Mouse (Mus musculus) midbrain, embryonic 11.5 days (tissue): Measurements from ENCODE around the gene Ccdc58. TPM values are rescaled to one million over a fixed set of nuclear protein-coding genes. Genes with fewer than 3 reads are reported as not detected.

ENCODE experiments used
- ATAC-seq: fragments of 200-750 bp; cut with Nextera tagmentation; 2 replicates; pipeline ENCODE4 v1.8.0; 2017; ENCODE audit warnings: moderate TSS enrichment, moderate library complexity; ENCODE audit not compliant: low FRiP score
- DNase-seq: peaks from one replicate; pipeline ENCODE4 v3.0.0; 2015; ENCODE audit warnings: low spot score; ENCODE audit errors: missing footprints
- H3K27ac ChIP-seq: fragments of 300-500 bp; sonication (generic); 2 replicates; pipeline ENCODE4 v1.5.1; 2014; ENCODE audit warnings: low read depth, low read length
- H3K27me3 ChIP-seq: fragments of 300-500 bp; sonication (generic); 2 replicates; pipeline ENCODE4 v1.6.1; 2014; ENCODE audit warnings: mild to moderate bottlenecking, low read length, moderate library complexity, mixed read lengths; ENCODE audit not compliant: control insufficient read depth, insufficient read depth
- H3K36me3 ChIP-seq: fragments of 300-500 bp; sonication (generic); 2 replicates; pipeline ENCODE4 v1.6.1; 2014; ENCODE audit warnings: mild to moderate bottlenecking, low read length, moderate library complexity, mixed read lengths; ENCODE audit not compliant: control insufficient read depth, insufficient read depth
- H3K4me1 ChIP-seq: fragments of 300-500 bp; sonication (generic); 2 replicates; pipeline ENCODE4 v1.6.1; 2014; ENCODE audit warnings: low read length; ENCODE audit not compliant: control insufficient read depth, insufficient read depth
- H3K4me2 ChIP-seq: fragments of 300-500 bp; sonication (generic); 2 replicates; pipeline ENCODE4 v1.6.1; 2014; ENCODE audit warnings: mild to moderate bottlenecking, moderate library complexity
- H3K4me3 ChIP-seq: fragments of 300-500 bp; sonication (generic); 2 replicates; pipeline ENCODE4 v1.5.1; 2014; ENCODE audit warnings: low read depth, low read length
- H3K9ac ChIP-seq: fragments of 300-500 bp; sonication (generic); 2 replicates; pipeline ENCODE4 v1.6.1; 2014; ENCODE audit warnings: low read length
- H3K9me3 ChIP-seq: fragments of 300-500 bp; sonication (generic); 2 replicates; pipeline ENCODE4 v1.6.1; 2016; ENCODE audit warnings: low read length; ENCODE audit not compliant: control insufficient read depth
- WGBS: fragments of 180-500 bp; shearing (Covaris S2); extraction: QIAGEN DNeasy Blood & Tissue Kit; methylation state at CpG from one replicate; pipeline ENCODE4 v1.1.7; 2014; 5-methylcytosine and 5-hydroxymethylcytosine counted together
- polyA plus RNA-seq: library from polyadenylated mRNA; unstranded; fragments of >200 nt; fragmentation: Nextera tagmentation; extraction: Ambion mirVana; gene quantifications from 2 replicates; pipeline ENCODE4 v1.2.1, GENCODE M21; 2014

Ccdc58 gene
- polyA plus RNA-seq, 1 experiment from 2014 or later: 84.3 TPM

DNA sequence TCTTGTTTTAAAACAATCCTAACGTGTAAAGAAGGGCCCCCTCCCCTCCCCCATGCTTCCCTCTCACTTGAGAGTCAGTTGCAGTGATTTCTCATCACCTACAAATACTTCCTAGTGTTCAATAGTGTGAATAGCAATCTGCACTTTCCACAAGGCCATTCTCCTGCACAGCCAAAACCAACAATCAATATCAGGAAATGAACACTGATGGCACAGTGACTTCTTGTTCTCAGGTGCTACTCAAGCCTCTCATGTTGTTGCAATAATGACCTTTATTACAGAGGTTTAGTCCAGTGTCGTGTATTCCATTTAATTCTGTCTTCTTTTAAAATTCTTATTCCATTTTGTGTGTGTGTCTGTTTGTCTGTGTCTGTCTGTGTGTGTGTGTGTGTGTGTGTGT is 66.7 kb downstream of the Ccdc58 start:
- DNase-seq: no peak
- Histone ChIP-seq H3K4me2 (no peak overlapping the region), H3K9me3 (no peaks in the 10 kb centered on the region; the same call in 1 of the 2 replicates), H3K4me3 (no peak overlapping the region), H3K4me1 (no peaks in the 10 kb centered on the region), H3K9ac (no peak overlapping the region), H3K27me3 (no peaks in the 10 kb centered on the region), H3K36me3 (no peaks in the 10 kb centered on the region), H3K27ac (no peak overlapping the region)
- WGBS: 74% methylated on average over 2 of the region's 2 CpGs
- no peak for ATAC-seq

Other genes with a start within 250 kb of the Ccdc58 start
- 0.33 and 0.37 TPM in 2 replicates for gene Parp14, start 200.1 kb upstream of the Ccdc58 start, polyA plus RNA-seq
- gene Parp9, start 133.2 kb upstream of the Ccdc58 start, polyA plus RNA-seq: 1.8 and 2.6 TPM in 2 replicates
- gene Dtx3l, start 132.5 kb upstream of the Ccdc58 start, polyA plus RNA-seq: 2.8 and 3.1 TPM in 2 replicates
- gene Kpna1, start 92.9 kb upstream of the Ccdc58 start, polyA plus RNA-seq: 90.7 and 99.9 TPM in 2 replicates
- gene Wdr5b, start 30.5 kb upstream of the Ccdc58 start, polyA plus RNA-seq: 12.0 and 15.5 TPM in 2 replicates
- gene Fam162a, start 91 bp upstream of the Ccdc58 start, polyA plus RNA-seq: 224 and 249 TPM in 2 replicates
- 0.06 and 0.12 TPM in 2 replicates for gene Csta1, start 59.6 kb downstream of the Ccdc58 start, polyA plus RNA-seq
- gene Stfa2l1, start 85.1 kb downstream of the Ccdc58 start, polyA plus RNA-seq: not detected in 2 replicates
- 0.78 TPM in 1 of 2 replicates, not detected in the other for gene Gm5483, start 112.5 kb downstream of the Ccdc58 start, polyA plus RNA-seq
- not detected in 2 replicates for gene Gm5416, start 138.7 kb downstream of the Ccdc58 start, polyA plus RNA-seq
- not detected in 2 replicates for gene 2010005H15Rik, start 149.8 kb downstream of the Ccdc58 start, polyA plus RNA-seq
- 0.90 and 1.4 TPM in 2 replicates for gene Stfa1, start 205.3 kb downstream of the Ccdc58 start, polyA plus RNA-seq